In the genomic region with DNA sequence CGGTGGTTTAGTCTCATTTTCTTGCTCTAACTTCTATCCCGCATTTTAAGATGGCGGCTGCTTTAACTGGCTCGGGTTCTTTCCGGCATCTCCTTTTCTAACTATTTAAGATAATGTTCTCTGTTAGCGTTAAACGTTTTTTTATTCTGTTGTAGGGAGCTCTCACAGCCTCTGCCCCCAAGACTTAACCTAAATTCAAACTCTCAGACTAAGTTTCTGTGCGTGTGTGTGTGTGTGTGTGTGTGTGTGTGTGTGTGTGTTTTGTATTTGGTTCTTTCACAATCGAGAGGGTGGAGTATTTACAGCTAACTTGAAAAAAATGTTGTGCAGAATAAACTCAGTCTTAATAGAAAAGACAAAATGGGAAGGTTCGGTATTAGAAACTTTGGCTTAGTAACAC, we compare ENCODE assay signal across 8 mouse cellular contexts. TPM values are rescaled to one million over a fixed set of nuclear protein-coding genes. Genes with fewer than 3 reads are reported as not detected.
DNase-seq lines count a peak whose midpoint lies in the region; ATAC-seq and TF ChIP-seq lines count a peak whose summit lies in the region.

No protein-coding gene starts in this region.

- H3K9me3 ChIP-seq in kidney, postnatal 0 days (replicated peaks; ENCODE audit: low read length), result no peaks in the 10 kb centered on the region
- no peaks in the 10 kb centered on the region for H3K9me3 ChIP-seq in forebrain, postnatal 0 days (ENCODE audit: low read length)

- H3K36me3 ChIP-seq in kidney, postnatal 0 days (ENCODE audit: insufficient read depth, low read length), result no peaks in the 10 kb centered on the region
- no peaks in the 10 kb centered on the region for H3K36me3 ChIP-seq in forebrain, postnatal 0 days (ENCODE audit: insufficient read depth)

- no peak for TF ChIP-seq POLR2A in bone marrow, adult 2 months (IDR thresholded peaks at IDR 0.05; ENCODE audit: borderline replicate concordance, control insufficient read depth, low read depth, low read length)

- no peaks in the 10 kb centered on the region for H3K4me1 ChIP-seq in kidney, postnatal 0 days (replicated peaks; ENCODE audit: insufficient read depth, low read length)
- H3K4me1 ChIP-seq in bone marrow, adult 2 months (ENCODE audit: control insufficient read depth, insufficient read depth, low read length), result no peaks in the 10 kb centered on the region
- H3K4me1 ChIP-seq in forebrain, postnatal 0 days (ENCODE audit: insufficient read depth), result peaks cover 5% of the 10 kb centered on the region

- H3K4me2 ChIP-seq in kidney, postnatal 0 days (ENCODE audit: low read length), result peak overlapping the region; percentile 79
- peak overlapping the region; percentile 83 for H3K4me2 ChIP-seq in forebrain, postnatal 0 days (ENCODE audit: low read depth)

- H3K4me3 ChIP-seq in kidney, postnatal 0 days (replicated peaks; ENCODE audit: low read depth, low read length), result peak overlapping the region; percentile 95
- H3K4me3 ChIP-seq in bone marrow, adult 2 months (replicated peaks; ENCODE audit: control insufficient read depth, low read depth, low read length), result peak overlapping the region; percentile 90
- peak overlapping the region; percentile 98 for H3K4me3 ChIP-seq in forebrain, postnatal 0 days (ENCODE audit: low read depth, low read length)

- no peak for TF ChIP-seq CTCF in kidney, postnatal 0 days (IDR thresholded peaks at IDR 0.05; ENCODE audit: low read depth)
- no peak for TF ChIP-seq CTCF in bone marrow, adult 2 months (IDR thresholded peaks at IDR 0.05; ENCODE audit: control insufficient read depth, insufficient read depth, low read length)
- no peak for TF ChIP-seq CTCF in forebrain, postnatal 0 days (IDR thresholded peaks at IDR 0.05; ENCODE audit: low read depth)

- peak; percentile 55 for DNase-seq in kidney, postnatal 0 days (ENCODE audit: low spot score)
- no peak for DNase-seq in kidney, adult 18-20 months
- no peak for DNase-seq in forebrain, postnatal 0 days
- DNase-seq in lung, postnatal 36 days, result peak; percentile 23
- DNase-seq in cerebellum, postnatal 25 days, result no peak
- no peak for DNase-seq in cerebellum, adult 9-10 months
- no peak for DNase-seq in gastrocnemius, adult 8-10 months (ENCODE audit: low spot score in 2 of 2)

- peak overlapping the region; percentile 99 for H3K9ac ChIP-seq in kidney, postnatal 0 days (ENCODE audit: low read depth, low read length)
- H3K9ac ChIP-seq in forebrain, postnatal 0 days, result peak overlapping the region; percentile 89; the same call in 1 of the 2 replicates

- no peaks in the 10 kb centered on the region for H3K27me3 ChIP-seq in kidney, postnatal 0 days (ENCODE audit: insufficient read depth, low read length)
- no peaks in the 10 kb centered on the region for H3K27me3 ChIP-seq in forebrain, postnatal 0 days (ENCODE audit: insufficient read depth, low read length)

- WGBS in kidney, postnatal 0 days, result 15% methylated on average over 10 of the region's 10 CpGs
- 20% methylated on average over 10 of the region's 10 CpGs for WGBS in bone marrow, adult 2 months
- 24% methylated on average over 10 of the region's 10 CpGs for WGBS in forebrain, postnatal 0 days

- H3K27ac ChIP-seq in kidney, postnatal 0 days, result peak overlapping the region; percentile 100; the same call in 1 of the 2 replicates
- H3K27ac ChIP-seq in bone marrow, adult 2 months (ENCODE audit: control insufficient read depth, insufficient read depth, low read depth, low read length, poor library complexity), result no peak overlapping the region
- no peak overlapping the region for H3K27ac ChIP-seq in forebrain, postnatal 0 days (ENCODE audit: low read depth, low read length)

- ATAC-seq in kidney, postnatal 0 days (replicated peaks; ENCODE audit: low FRiP score, low read depth), result no peak
- no peak for ATAC-seq in forebrain, postnatal 0 days

RNA-seq across cellular contexts. Expression of gene Ube2d3, which starts 2.7 kb away (rescaled TPM):
- 509 and 531 TPM in 2 replicates for polyA plus RNA-seq in kidney, postnatal 0 days (2015; fragmentation: Nextera tagmentation; extraction: Ambion mirVana)
- 83.6 and 125 TPM in 2 replicates for polyA plus RNA-seq in bone marrow, adult 2 months (2011; ENCODE audit: insufficient read depth, insufficient read length, low replicate concordance, missing spikeins)
- total RNA-seq in forebrain, postnatal 0 days (2014; rRNA removed), result 483 and 607 TPM in 2 replicates
- polyA plus RNA-seq in forebrain, postnatal 0 days (2015; fragmentation: Nextera tagmentation; extraction: Ambion mirVana), result 333 and 341 TPM in 2 replicates
- 100 to 1,000 TPM; 303 to 346 (median 323) TPM for total RNA-seq in gastrocnemius, adult 8-10 months (2022)

RNA-seq across cellular contexts. Expression of gene Cisd2, which starts 16.9 kb away (rescaled TPM):
- 57.8 and 65.2 TPM in 2 replicates for polyA plus RNA-seq in kidney, postnatal 0 days (2015; fragmentation: Nextera tagmentation; extraction: Ambion mirVana)
- 15.7 and 17.0 TPM in 2 replicates for polyA plus RNA-seq in bone marrow, adult 2 months (2011; ENCODE audit: insufficient read depth, insufficient read length, low replicate concordance, missing spikeins)
- 29.0 and 41.5 TPM in 2 replicates for total RNA-seq in forebrain, postnatal 0 days (2014; rRNA removed)
- 29.7 and 41.1 TPM in 2 replicates for polyA plus RNA-seq in forebrain, postnatal 0 days (2015; fragmentation: Nextera tagmentation; extraction: Ambion mirVana)
- 10 to 100 TPM; 29.1 to 33.4 (median 31.5) TPM for total RNA-seq in gastrocnemius, adult 8-10 months (2022)

RNA-seq across cellular contexts. Expression of gene Manba, which starts 44.8 kb away (rescaled TPM):
- polyA plus RNA-seq in kidney, postnatal 0 days (2015; fragmentation: Nextera tagmentation; extraction: Ambion mirVana), result 37.8 and 41.8 TPM in 2 replicates
- 5.3 and 21.0 TPM in 2 replicates for polyA plus RNA-seq in bone marrow, adult 2 months (2011; ENCODE audit: insufficient read depth, insufficient read length, low replicate concordance, missing spikeins)
- 5.8 and 7.2 TPM in 2 replicates for total RNA-seq in forebrain, postnatal 0 days (2014; rRNA removed)
- 4.6 and 4.7 TPM in 2 replicates for polyA plus RNA-seq in forebrain, postnatal 0 days (2015; fragmentation: Nextera tagmentation; extraction: Ambion mirVana)
- 1 to 10 TPM; 3.0 to 3.6 (median 3.4) TPM for total RNA-seq in gastrocnemius, adult 8-10 months (2022)

Comparison
In these comparisons a context has a peak if more than half of its experiments do, and no peak if none do; other contexts are left out.
1. DNase-seq: peak in kidney, postnatal 0 days (single experiment) and lung, postnatal 36 days (single experiment); none in kidney, adult 18-20 months (single experiment), forebrain, postnatal 0 days (single experiment), cerebellum, postnatal 25 days (0 of 2), cerebellum, adult 9-10 months (single experiment) and gastrocnemius, adult 8-10 months (0 of 2).
2. Peak in every context shown above with its lines, with median percentiles within 50 percentile points of each other: H3K4me3 ChIP-seq.